Mouse (Mus musculus): ENCODE results near the gene Dennd6b. TPM values are rescaled to one million over a fixed set of nuclear protein-coding genes. Genes with fewer than 3 reads are reported as not detected.

Gene Dennd6b
- polyA plus RNA-seq, 1 experiment = 6.6 TPM

Other genes starting within 250 kb of the Dennd6b start
- not detected for gene Ttll8, start 242.1 kb downstream of the Dennd6b start, polyA plus RNA-seq (2012; fragmentation: generic; extraction: Trizol)
- not detected for gene Mlc1, start 217.5 kb downstream of the Dennd6b start, polyA plus RNA-seq (2012; fragmentation: generic; extraction: Trizol)
- gene Mov10l1, start 213.6 kb downstream of the Dennd6b start, polyA plus RNA-seq (2012; fragmentation: generic; extraction: Trizol) = not detected
- not detected for gene Panx2, start 136.8 kb downstream of the Dennd6b start, polyA plus RNA-seq (2012; fragmentation: generic; extraction: Trizol)
- 68.2 TPM for gene Trabd, start 121.4 kb downstream of the Dennd6b start, polyA plus RNA-seq (2012; fragmentation: generic; extraction: Trizol)
- gene Selenoo, start 107.4 kb downstream of the Dennd6b start, polyA plus RNA-seq (2012; fragmentation: generic; extraction: Trizol) = 23.8 TPM
- gene Tubgcp6, start 73.4 kb downstream of the Dennd6b start, polyA plus RNA-seq (2012; fragmentation: generic; extraction: Trizol) = 15.0 TPM
- 11.7 TPM for gene Hdac10, start 67.8 kb downstream of the Dennd6b start, polyA plus RNA-seq (2012; fragmentation: generic; extraction: Trizol)
- 35.0 TPM for gene Mapk12, start 55.8 kb downstream of the Dennd6b start, polyA plus RNA-seq (2012; fragmentation: generic; extraction: Trizol)
- gene Mapk11, start 46.9 kb downstream of the Dennd6b start, polyA plus RNA-seq (2012; fragmentation: generic; extraction: Trizol) = 9.1 TPM
- 278 TPM for gene Plxnb2, start 15.7 kb downstream of the Dennd6b start, polyA plus RNA-seq (2012; fragmentation: generic; extraction: Trizol)
- 43.6 TPM for gene Ppp6r2, start 15.1 kb upstream of the Dennd6b start, polyA plus RNA-seq (2012; fragmentation: generic; extraction: Trizol)
- 222 TPM for gene Sbf1, start 118.8 kb upstream of the Dennd6b start, polyA plus RNA-seq (2012; fragmentation: generic; extraction: Trizol)
- 71.1 TPM for gene Adm2, start 126.2 kb upstream of the Dennd6b start, polyA plus RNA-seq (2012; fragmentation: generic; extraction: Trizol)
- 0.04 TPM for gene Miox, start 137.9 kb upstream of the Dennd6b start, polyA plus RNA-seq (2012; fragmentation: generic; extraction: Trizol)
- 96.5 TPM for gene Lmf2, start 159.2 kb upstream of the Dennd6b start, polyA plus RNA-seq (2012; fragmentation: generic; extraction: Trizol)
- 182 TPM for gene Ncaph2, start 159.2 kb upstream of the Dennd6b start, polyA plus RNA-seq (2012; fragmentation: generic; extraction: Trizol)
- 28.0 TPM for gene Sco2, start 177.3 kb upstream of the Dennd6b start, polyA plus RNA-seq (2012; fragmentation: generic; extraction: Trizol)
- gene Tymp, start 180.5 kb upstream of the Dennd6b start, polyA plus RNA-seq (2012; fragmentation: generic; extraction: Trizol) = 4.1 TPM
- gene Odf3b, start 182.8 kb upstream of the Dennd6b start, polyA plus RNA-seq (2012; fragmentation: generic; extraction: Trizol) = not detected
- gene Klhdc7b, start 188.4 kb upstream of the Dennd6b start, polyA plus RNA-seq (2012; fragmentation: generic; extraction: Trizol) = not detected
- not detected for gene Syce3, start 214.0 kb upstream of the Dennd6b start, polyA plus RNA-seq (2012; fragmentation: generic; extraction: Trizol)
- 5.9 TPM for gene Cpt1b, start 229.4 kb upstream of the Dennd6b start, polyA plus RNA-seq (2012; fragmentation: generic; extraction: Trizol)
- 0.80 TPM for gene C730034F03Rik, start 233.1 kb upstream of the Dennd6b start, polyA plus RNA-seq (2012; fragmentation: generic; extraction: Trizol)
- 0.11 TPM for gene Gm44502, start 233.2 kb upstream of the Dennd6b start, polyA plus RNA-seq (2012; fragmentation: generic; extraction: Trizol)
- gene Chkb, start 233.4 kb upstream of the Dennd6b start, polyA plus RNA-seq (2012; fragmentation: generic; extraction: Trizol) = 35.6 TPM